Mouse (Mus musculus): ENCODE data around the gene Tnks1bp1. TPM values are rescaled to one million over a fixed set of nuclear protein-coding genes. Genes with fewer than 3 reads are reported as not detected.

Tnks1bp1 gene
- polyA plus RNA-seq, 1 experiment from 2014 or later, result 25.3 TPM

DNA sequence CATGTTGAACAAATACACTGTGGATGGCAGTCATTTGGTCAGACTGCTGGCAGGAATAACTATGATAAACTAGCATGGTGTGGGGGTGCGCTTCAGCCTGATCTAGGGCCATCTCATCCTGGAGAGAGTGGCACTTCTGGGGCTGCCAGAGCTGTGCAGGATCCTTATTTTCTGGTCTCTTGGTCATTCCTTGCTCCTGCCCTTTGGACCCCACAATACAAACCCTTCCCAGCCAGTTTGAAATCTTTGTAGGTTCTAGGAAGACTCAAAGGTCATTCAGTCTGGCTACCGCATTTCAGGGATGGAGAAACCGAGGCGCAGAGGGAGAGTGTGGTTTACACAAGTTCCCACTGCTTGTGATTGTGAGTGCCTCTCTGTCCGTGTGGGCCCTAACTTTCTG, 19.1 kb downstream of the Tnks1bp1 start:
- Histone ChIP-seq H3K36me3 (replicated peaks) (peaks cover 15% of the 10 kb centered on the region), H3K4me3 (no peak overlapping the region), H3K4me2 (no peak overlapping the region), H3K4me1 (no peaks in the 10 kb centered on the region), H3K9me3 (no peaks in the 10 kb centered on the region), H3K9ac (no peak overlapping the region), H3K27ac (no peak overlapping the region), H3K27me3 (replicated peaks) (no peaks in the 10 kb centered on the region)
- WGBS, result 98% methylated on average over 5 of the region's 5 CpGs
- ATAC-seq (replicated peaks), result no peak

DNA sequence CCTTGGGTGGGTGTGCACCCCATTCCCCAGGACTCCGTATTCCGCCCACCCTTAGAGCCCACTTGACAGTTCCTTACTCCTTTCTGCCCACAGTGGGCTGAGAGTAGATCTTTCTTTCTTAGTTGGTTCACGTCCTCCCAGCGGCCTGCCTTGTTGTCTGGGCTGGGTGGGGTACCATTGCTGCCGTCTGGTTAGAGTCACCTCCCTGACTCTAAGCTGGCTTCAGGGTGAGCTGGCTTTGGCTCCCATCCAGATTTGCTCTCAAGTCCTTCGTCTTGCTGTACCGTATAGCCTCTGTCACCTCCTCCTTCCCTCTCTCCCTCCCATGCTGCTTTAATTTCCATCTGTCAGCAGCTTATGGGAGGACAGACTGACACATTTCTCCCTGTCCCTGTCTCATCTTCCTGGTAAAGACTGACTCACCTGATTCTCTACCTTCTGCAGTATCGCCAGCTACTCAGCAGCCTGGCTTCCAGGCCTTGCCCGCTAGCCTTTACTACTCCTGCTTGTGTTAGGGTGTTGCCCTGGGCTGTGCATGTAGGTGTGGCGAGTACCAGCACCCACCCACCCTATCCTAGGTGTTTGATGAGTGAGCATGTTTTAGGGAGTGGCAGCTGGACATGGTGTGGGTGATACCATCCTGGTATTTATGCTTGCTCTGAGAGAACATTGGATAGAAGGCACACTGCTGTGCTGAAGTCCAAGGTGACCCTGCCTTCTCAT, 20.2 kb downstream of the Tnks1bp1 start:
- 76% methylated on average over 10 of the region's 10 CpGs for WGBS
- peaks cover 7% of the 10 kb centered on the region for H3K36me3 ChIP-seq (replicated peaks)
- ATAC-seq (replicated peaks), result 0 out of 2 replicates have a peak, but pooled peaks have one; percentile 8

GRCm38 (mm10) chr2:85068626-85069025, 20.8 kb downstream of the Tnks1bp1 start:
- no peak for ATAC-seq (replicated peaks)
- Histone ChIP-seq H3K4me1 (no peaks in the 10 kb centered on the region), H3K36me3 (replicated peaks) (peaks cover 6% of the 10 kb centered on the region), H3K27me3 (replicated peaks) (no peaks in the 10 kb centered on the region), H3K4me3 (no peak overlapping the region), H3K27ac (no peak overlapping the region), H3K9me3 (no peaks in the 10 kb centered on the region), H3K4me2 (no peak overlapping the region), H3K9ac (no peak overlapping the region)
- WGBS, result 82% methylated on average over 2 of the region's 2 CpGs

More for the DNA sequence above, 20.2 kb downstream of the Tnks1bp1 start:
- H3K9me3 ChIP-seq, result no peaks in the 10 kb centered on the region
- no peaks in the 10 kb centered on the region for H3K27me3 ChIP-seq (replicated peaks)
- no peak overlapping the region for H3K27ac ChIP-seq
- H3K9ac ChIP-seq, result no peak overlapping the region
- H3K4me2 ChIP-seq, result no peak overlapping the region
- H3K4me3 ChIP-seq, result no peak overlapping the region
- no peaks in the 10 kb centered on the region for H3K4me1 ChIP-seq

DNA sequence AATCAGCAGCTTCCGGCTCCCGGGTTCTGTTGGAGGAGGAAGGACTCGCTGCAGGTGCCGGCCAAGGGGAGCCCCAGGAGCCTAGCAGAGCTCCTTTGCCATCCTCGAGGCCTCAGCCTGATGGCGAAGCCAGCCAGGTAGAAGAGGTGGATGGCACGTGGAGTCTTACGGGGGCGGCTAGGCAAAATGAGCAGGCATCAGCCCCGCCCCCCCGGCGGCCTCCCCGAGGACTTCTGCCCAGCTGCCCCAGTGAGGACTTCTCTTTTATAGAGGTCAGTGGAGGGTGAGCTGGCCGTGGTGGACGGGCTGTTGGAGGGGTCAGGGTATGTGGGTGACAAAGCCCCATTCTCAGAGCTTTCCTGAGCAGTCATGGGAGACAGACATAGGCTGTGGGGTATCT, 22.3 kb downstream of the Tnks1bp1 start:
- Histone ChIP-seq H3K36me3 (replicated peaks) (peaks cover 6% of the 10 kb centered on the region; the same call in 1 of the 2 replicates), H3K9me3 (no peaks in the 10 kb centered on the region), H3K4me2 (no peak overlapping the region), H3K27ac (no peak overlapping the region), H3K4me3 (no peak overlapping the region), H3K9ac (no peak overlapping the region), H3K27me3 (replicated peaks) (no peaks in the 10 kb centered on the region), H3K4me1 (no peaks in the 10 kb centered on the region)
- WGBS, result 73% methylated on average over 15 of the region's 15 CpGs
- ATAC-seq (replicated peaks), result no peak

DNA sequence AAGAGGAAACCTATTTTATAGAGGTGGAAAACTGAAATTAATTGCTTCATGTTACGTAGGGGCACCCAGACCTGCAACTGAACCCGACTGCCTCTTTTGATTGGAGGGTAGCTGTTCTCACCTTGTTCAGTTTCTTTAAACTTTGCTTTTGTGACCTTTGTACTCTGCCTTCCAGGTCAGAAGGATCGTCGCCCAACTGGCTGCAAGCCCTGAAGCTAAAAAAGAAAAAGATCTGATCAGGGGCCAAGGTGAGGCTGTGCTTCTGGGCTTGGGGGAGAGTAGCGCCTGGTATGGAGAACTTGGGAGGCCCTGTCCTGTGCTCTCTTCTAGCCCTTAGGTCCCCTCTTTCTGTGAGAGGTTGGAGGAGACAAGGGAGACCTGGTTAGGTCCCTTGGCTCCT, 24.1 kb downstream of the Tnks1bp1 start:
- no peaks in the 10 kb centered on the region for H3K4me1 ChIP-seq
- no peak overlapping the region for H3K9ac ChIP-seq
- H3K9me3 ChIP-seq, result no peaks in the 10 kb centered on the region
- H3K4me3 ChIP-seq, result no peak overlapping the region
- peaks cover 6% of the 10 kb centered on the region; the same call in 1 of the 2 replicates for H3K36me3 ChIP-seq (replicated peaks)
- ATAC-seq (replicated peaks), result no peak
- H3K27me3 ChIP-seq (replicated peaks), result no peaks in the 10 kb centered on the region
- H3K27ac ChIP-seq, result no peak overlapping the region
- no peak overlapping the region for H3K4me2 ChIP-seq
- WGBS, result 95% methylated on average over 5 of the region's 5 CpGs

GRCm38 (mm10) chr2:85073751-85074150, 25.9 kb downstream of the Tnks1bp1 start:
- H3K4me2 ChIP-seq, result no peak overlapping the region

GRCm38 (mm10) chr2:85088716-85089646, 41.2 kb downstream of the Tnks1bp1 start:
- ATAC-seq (replicated peaks), result peak; percentile 71
- Histone ChIP-seq H3K4me2 (no peak overlapping the region), H3K4me3 (no peak overlapping the region), H3K9me3 (no peaks in the 10 kb centered on the region), H3K27me3 (replicated peaks) (no peaks in the 10 kb centered on the region), H3K36me3 (replicated peaks) (no peaks in the 10 kb centered on the region), H3K27ac (no peak overlapping the region), H3K4me1 (no peaks in the 10 kb centered on the region), H3K9ac (no peak overlapping the region)
- WGBS, result 41% methylated on average over 11 of the region's 11 CpGs

More at GRCm38 (mm10) chr2:85073751-85074150, 25.9 kb downstream of the Tnks1bp1 start:
- H3K27me3 ChIP-seq (replicated peaks), result no peaks in the 10 kb centered on the region
- H3K36me3 ChIP-seq (replicated peaks), result peaks cover 6% of the 10 kb centered on the region; the same call in 1 of the 2 replicates
- no peak overlapping the region for H3K4me3 ChIP-seq
- H3K4me1 ChIP-seq, result no peaks in the 10 kb centered on the region
- no peak overlapping the region for H3K27ac ChIP-seq
- H3K9me3 ChIP-seq, result no peaks in the 10 kb centered on the region
- H3K9ac ChIP-seq, result no peak overlapping the region
- 85% methylated on average over 5 of the region's 5 CpGs for WGBS
- ATAC-seq (replicated peaks), result no peak

- 97% methylated on average over 4 of the region's 4 CpGs for WGBS
- no peak overlapping the region for H3K4me3 ChIP-seq
- no peaks in the 10 kb centered on the region for H3K9me3 ChIP-seq
- no peak overlapping the region for H3K9ac ChIP-seq
- H3K27ac ChIP-seq, result no peak overlapping the region
- no peaks in the 10 kb centered on the region for H3K36me3 ChIP-seq (replicated peaks)
- no peaks in the 10 kb centered on the region for H3K27me3 ChIP-seq (replicated peaks)
- no peaks in the 10 kb centered on the region for H3K4me1 ChIP-seq
- no peak overlapping the region for H3K4me2 ChIP-seq
- ATAC-seq (replicated peaks), result no peak
Observed at GRCm38 (mm10) chr2:85091325-85091724, 43.5 kb downstream of the Tnks1bp1 start.

- no peaks in the 10 kb centered on the region for H3K9me3 ChIP-seq
- no peak overlapping the region for H3K9ac ChIP-seq
- H3K4me3 ChIP-seq, result no peak overlapping the region
- no peaks in the 10 kb centered on the region for H3K36me3 ChIP-seq (replicated peaks)
- no peak overlapping the region for H3K4me2 ChIP-seq
- no peaks in the 10 kb centered on the region for H3K4me1 ChIP-seq
- H3K27me3 ChIP-seq (replicated peaks), result no peaks in the 10 kb centered on the region
- no peak for ATAC-seq (replicated peaks)
- no peak overlapping the region for H3K27ac ChIP-seq
- 95% methylated on average over 1 of the region's 1 CpGs for WGBS
Observed at GRCm38 (mm10) chr2:85093376-85093775, 45.6 kb downstream of the Tnks1bp1 start.

GRCm38 (mm10) chr2:85095906-85096305, 48.1 kb downstream of the Tnks1bp1 start:
- Histone ChIP-seq H3K36me3 (replicated peaks) (no peaks in the 10 kb centered on the region), H3K4me3 (no peak overlapping the region), H3K27ac (no peak overlapping the region), H3K9ac (no peak overlapping the region), H3K27me3 (replicated peaks) (no peaks in the 10 kb centered on the region), H3K9me3 (0 out of 2 replicates have a peak, but pooled peaks cover 1% of the 10 kb centered on the region), H3K4me1 (no peaks in the 10 kb centered on the region), H3K4me2 (no peak overlapping the region)
- WGBS, result 38% methylated on average over 5 of the region's 5 CpGs
- ATAC-seq (replicated peaks), result 0 out of 2 replicates have a peak, but pooled peaks have one; percentile 46

- Histone ChIP-seq H3K4me2 (no peak overlapping the region), H3K36me3 (replicated peaks) (no peaks in the 10 kb centered on the region), H3K4me3 (no peak overlapping the region), H3K4me1 (no peaks in the 10 kb centered on the region), H3K27me3 (replicated peaks) (no peaks in the 10 kb centered on the region), H3K9ac (no peak overlapping the region), H3K27ac (no peak overlapping the region), H3K9me3 (0 out of 2 replicates have a peak, but pooled peaks cover 5% of the 10 kb centered on the region)
- 85% methylated on average over 2 of the region's 2 CpGs for WGBS
- ATAC-seq (replicated peaks), result no peak
Observed at GRCm38 (mm10) chr2:85098014-85098413, 50.2 kb downstream of the Tnks1bp1 start.

GRCm38 (mm10) chr2:85098824-85099511, 51.1 kb downstream of the Tnks1bp1 start:
- H3K4me1 ChIP-seq, result no peaks in the 10 kb centered on the region
- H3K27me3 ChIP-seq (replicated peaks), result no peaks in the 10 kb centered on the region
- WGBS, result 83% methylated on average over 7 of the region's 7 CpGs
- H3K36me3 ChIP-seq (replicated peaks), result no peaks in the 10 kb centered on the region
- H3K9me3 ChIP-seq, result 0 out of 2 replicates have a peak, but pooled peaks cover 5% of the 10 kb centered on the region
- no peak overlapping the region for H3K4me2 ChIP-seq
- H3K27ac ChIP-seq, result 0 out of 2 replicates have a peak overlapping the region, but pooled peaks have one; percentile 12
- H3K9ac ChIP-seq, result no peak overlapping the region
- no peak overlapping the region for H3K4me3 ChIP-seq
- ATAC-seq (replicated peaks), result no peak

All from midbrain, embryonic 15.5 days (tissue).